Mouse (Mus musculus): ENCODE measurements around the gene Krtap16-3.

Krtap16-3 gene

DNA sequence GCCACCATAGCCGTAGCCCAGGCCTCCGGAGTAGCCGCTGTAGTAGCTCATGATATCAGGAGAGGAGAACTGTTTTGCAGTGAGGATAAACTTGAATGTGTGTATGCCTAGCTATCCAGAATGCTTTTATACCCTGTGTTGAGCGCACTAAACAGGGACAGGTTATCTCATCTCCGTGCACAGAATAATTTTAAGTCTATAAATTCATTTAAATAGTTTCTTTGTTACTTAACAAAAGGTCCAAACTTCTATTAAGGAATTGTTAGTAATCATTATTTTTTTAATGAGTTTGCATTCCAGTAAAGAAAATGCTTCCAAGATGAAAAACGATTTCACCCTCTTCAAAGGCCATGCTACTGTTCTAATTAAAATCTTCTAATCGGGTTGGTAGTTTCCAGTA, at the start of gene Krtap16-3:
TSS of gene Krtap16-3 (minus strand) at position 101 of the 400 bp plus-strand sequence.
- no peak for DNase-seq

DNA sequence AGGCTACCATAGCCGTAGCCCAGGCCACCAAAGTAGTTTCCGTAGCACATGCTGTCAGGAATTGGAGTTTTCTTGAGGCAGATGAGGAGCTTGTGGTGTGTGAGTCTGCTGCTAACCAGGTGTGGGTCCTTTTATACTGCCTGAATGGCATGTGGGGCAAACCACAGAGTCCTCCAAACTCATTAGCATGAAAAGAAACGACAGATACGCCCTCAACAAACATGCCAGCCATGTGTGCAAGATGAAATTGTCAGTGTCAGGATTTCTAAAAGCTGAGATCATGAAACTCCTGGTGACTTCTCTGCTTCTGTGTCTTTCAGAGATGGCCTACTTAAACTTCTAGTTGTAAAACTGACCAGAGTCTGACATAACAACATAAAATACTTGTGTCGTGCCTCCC, 48.0 kb upstream of the Krtap16-3 start, which contains the start of gene Krtap22-2:
TSS of gene Krtap22-2 (minus strand) at position 101 of the 400 bp plus-strand sequence.
- DNase-seq = no peak

DNA sequence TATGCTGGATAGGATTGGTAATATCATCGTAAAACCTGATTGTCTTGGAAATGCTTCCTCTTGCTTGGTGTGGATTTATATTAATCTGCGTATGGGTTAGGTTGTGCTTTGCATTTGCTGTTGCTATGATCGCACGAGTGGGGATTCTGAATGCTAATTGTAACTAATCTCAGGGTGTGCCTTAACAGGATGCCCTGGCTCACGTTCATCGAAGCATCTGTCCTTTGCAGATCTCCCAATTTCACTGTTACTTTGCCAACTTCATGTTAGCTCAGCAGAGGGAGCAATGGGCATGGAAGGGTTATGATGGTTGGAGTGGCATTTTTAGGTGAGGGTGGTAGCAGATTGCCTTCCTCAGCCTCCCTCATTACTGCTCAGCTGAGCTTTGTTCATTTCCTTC, 21.6 kb downstream of the Krtap16-3 start:
- DNase-seq = no peak

- DNase-seq = no peak
These were observed 24.4 kb downstream of the Krtap16-3 start for GRCm38 (mm10) chr16:88938252-88938651.

- DNase-seq = no peak
These were observed 30.5 kb downstream of the Krtap16-3 start, which contains the start of gene Krtap19-9b for GRCm38 (mm10) chr16:88932165-88932564. Gene Krtap19-9b, minus strand, starts transcription at chr16:88932265.

All from thymus, adult 18-20 months (tissue).